Mouse (Mus musculus): ENCODE results near the gene Zfp984. TPM values are rescaled to one million over a fixed set of nuclear protein-coding genes. Genes with fewer than 3 reads are reported as not detected.
"Not testable (repeated sequence)": the region's sequence is repeated elsewhere in the genome, so short reads cannot be mapped to it uniquely, and the experiment has no call there.

The Zfp984 gene
- total RNA-seq (2021) = 1 to 10 TPM; 2.5 to 3.2 TPM
- long read RNA-seq, experiment 1, partial matches to known transcripts = 0 of 1 reads
- long read RNA-seq, experiment 1, other reads (novel, unspliced or antisense) = 1 of 1 reads
- long read RNA-seq, experiment 2, partial matches to known transcripts = 0 of 3 reads
- long read RNA-seq, experiment 2, other reads (novel, unspliced or antisense) = 3 of 3 reads

DNA sequence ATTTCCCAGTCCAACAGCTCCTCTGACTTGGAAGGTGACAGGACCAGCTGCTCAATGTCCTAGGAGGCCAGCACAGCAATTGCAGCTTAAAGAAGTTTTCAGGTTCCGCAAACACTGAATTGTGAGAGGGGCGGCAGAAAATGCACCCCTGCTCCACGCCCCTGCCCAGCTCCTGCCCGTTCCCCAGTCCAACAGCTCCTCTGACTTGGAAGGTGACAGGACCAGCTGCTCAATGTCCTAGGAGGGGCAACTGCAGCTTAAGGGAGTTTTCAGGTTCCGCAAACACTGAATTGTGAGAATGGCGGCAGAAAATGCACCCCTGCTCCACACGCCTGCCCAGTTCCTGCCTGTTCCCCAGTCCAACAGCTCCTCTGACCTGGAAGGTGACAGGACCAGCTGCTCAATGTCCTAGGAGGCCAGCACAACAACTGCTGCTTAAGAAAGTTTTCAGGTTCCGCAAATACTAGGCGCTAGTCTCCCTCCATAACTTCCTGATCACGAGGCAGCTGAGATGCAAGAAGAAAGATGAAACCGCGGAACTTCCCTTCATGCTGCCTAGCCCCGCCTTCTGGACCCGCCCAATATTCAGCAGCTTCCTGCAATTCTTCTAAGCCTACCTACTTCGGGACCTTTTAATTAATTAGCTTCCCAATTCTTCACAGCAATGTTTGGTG is at the start of gene Zfp984:
TSS of gene Zfp984 (minus strand) at position 497 of the 674 bp plus-strand sequence.
- not testable (repeated sequence) for DNase-seq (ENCODE audit: low spot score in 2 of 2)

DNA sequence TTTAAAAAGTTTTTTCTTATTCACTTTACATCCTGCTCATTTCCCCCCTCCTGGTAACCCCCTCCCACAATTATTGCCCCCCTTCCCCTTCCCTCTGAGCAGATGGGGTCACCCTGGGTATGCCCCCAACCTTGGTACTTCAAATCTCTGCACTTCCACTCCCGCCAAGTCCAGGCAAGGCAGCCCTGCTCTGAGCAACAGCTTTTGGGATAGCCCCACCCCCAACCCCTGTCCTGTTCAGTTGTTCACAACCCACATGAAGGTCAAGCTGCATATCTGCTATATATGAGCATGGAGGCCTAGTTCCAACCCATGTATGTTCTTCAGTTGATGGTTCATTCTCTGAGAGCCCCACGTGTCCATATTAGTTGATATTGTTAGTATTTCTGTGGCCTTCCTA is 41.2 kb upstream of the Zfp984 start:
- DNase-seq (ENCODE audit: low spot score in 2 of 2) = no peak

DNA sequence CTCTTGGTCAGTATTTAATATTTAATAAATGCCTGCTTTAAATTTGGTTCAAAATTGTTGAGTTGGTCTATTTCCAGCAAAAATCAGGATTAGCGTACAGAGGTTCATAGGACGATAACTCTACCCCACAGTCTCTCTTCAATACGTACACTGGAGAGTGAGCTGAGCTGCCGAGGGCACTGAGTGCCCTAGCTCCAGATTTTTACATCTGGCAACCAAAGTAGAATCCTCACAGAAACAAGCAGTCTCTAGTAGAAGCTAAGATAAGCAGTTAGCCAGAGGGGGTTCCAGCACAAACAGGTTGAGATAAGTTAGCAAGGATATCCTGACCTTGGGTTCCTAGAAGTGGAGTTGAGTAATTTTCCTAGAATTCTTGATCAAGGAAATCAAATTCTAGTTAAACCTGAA is 39.0 kb upstream of the Zfp984 start:
- DNase-seq (ENCODE audit: low spot score in 2 of 2) = no peak

DNA sequence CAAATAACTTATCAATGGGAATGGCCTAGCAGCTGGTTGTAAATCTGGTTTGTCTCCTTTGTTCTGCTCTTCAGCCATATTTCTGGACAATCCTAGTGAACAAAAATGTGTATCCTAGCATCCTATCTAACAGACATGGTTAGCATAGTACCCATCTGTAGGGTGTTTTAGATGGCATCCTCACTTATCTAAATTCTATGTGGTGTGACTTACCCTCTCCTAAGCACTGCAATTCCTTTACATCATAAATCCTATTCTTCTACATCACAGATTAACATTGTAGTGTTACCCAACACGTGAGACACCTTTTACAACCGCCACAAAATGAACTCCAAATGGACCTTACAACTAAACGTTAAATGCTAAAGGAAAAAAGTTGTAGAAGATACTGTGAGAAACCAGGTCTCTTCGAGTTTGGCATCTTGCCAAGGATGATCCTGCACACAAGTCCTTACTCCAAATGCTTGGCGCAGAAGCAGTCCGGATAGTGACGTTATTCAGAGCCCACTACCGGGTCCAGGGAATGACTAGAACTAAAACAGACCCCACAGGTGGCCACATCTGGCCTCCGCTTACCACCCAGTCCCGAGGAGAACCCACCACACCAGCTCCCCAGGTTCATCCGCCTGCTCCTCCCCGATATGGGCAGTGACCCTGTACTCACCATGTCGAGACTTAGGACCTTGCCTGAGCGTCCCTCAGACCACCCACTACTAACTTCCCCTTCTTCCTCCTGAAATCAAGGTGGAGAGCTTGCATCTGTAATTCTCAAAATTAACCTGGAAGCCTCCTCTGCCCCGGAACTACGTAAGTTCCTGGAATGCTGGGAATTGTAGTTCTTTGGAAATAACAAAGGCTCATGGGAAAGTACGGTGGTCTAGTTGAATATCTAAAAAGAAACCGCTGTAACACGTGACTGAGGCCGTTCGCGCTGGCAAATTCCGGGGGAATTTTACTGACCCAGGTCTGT is 38.3 kb upstream of the Zfp984 start, which contains the start of gene Zfp933:
TSS of gene Zfp933 (minus strand) at position 753 of the 970 bp plus-strand sequence.
- peak in 1 of 2 experiments; percentile 41 for DNase-seq (ENCODE audit: low spot score in 2 of 2)

DNA sequence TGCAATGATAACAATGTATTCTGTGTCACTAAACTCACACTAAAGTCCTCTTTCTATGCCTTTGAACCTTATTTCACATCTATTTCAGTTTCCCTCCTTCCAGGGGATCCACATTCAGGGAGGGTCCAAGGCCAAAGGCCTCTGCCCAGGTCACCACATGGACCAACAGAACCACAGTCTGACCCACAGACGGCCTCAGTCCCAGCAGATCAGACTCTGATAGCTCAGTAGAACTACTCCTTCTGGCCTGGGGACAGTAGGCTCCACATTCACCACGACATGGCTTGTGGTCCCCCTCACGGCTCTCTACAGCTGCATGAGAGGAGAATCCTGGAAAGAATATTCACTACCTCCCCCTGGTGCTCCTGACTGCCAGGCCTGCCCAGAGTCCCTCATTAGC is 33.3 kb upstream of the Zfp984 start:
- DNase-seq (ENCODE audit: low spot score in 2 of 2) = no peak

DNA sequence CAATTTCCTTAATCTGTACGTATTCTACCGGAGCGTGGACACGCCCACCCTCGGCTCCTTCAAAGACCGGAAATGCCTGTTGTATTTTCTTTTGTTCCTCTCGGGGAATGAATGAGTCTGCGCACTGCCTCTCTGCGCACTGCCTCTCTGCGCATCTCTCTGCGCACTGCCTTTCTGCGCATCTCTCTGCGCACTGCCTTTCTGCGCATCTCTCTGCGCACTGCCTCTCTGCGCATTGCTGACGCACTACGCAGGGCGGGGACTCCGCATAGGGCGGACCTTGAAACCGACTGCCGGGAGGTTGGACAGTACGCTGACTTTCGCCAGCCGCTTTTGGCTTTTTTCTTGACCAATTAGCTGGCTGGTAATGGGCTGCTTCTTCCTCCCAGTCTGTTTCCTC is 29.7 kb upstream of the Zfp984 start:
- not testable (repeated sequence) for DNase-seq (ENCODE audit: low spot score in 2 of 2)

DNA sequence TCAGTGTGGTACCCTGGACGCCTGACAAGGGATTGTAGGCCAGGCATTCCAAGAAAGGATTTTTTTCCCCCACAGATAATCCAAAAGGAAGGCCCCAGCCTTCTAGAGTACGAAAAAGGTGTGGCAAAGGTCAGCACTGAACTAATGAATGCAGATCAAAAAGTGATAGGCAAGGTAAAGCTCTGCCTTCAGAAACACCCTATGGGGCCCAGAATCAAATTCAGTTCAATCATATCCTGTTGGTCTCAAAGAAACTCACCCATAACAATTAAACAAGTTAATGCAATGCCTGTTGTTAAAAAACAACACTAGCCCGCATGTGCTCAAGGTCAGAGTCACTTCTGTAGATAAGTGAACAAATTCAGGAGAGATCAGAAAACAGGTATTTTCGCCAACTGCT is 14.8 kb upstream of the Zfp984 start:
- no peak for DNase-seq (ENCODE audit: low spot score in 2 of 2)

DNA sequence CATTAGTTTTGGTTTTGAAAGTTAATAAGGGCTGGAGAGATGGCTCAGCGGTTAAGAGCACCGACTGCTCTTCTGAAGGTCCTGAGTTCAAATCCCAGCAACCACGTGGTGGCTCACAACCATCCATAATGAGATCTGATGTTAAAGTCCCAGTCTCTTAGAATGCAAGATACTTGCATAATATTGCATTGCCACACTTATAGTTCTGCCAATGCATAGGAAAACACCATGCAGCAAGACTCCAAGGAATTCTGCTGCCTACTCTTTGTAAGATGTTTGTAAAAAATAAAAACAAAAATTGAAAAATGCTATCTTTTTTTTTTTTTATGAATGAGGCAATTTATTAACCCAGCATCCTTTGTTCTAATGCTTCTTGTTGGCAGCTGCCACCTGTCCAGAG is 11.8 kb upstream of the Zfp984 start:
- DNase-seq (ENCODE audit: low spot score in 2 of 2) = not testable (repeated sequence)

DNA sequence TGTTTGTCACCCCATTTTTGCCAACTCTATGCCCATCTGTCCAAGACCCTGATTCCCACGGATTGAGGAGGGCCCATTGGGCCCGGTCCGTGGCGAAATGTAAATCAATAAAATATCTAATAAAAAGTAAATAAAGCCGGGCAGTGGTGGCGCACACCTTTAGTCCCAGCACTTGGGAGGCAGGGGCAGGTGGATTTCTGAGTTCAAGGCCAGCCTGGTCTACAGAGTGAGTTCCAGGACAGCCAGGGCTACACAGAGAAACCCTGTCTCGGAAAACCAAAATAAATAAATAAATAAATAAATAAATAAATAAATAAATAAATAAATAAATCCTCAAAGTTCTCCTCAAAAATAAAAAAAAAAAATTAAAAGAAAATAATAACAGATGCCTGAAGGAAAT is 10.1 kb upstream of the Zfp984 start:
- DNase-seq (ENCODE audit: low spot score in 2 of 2) = not testable (repeated sequence)

DNA sequence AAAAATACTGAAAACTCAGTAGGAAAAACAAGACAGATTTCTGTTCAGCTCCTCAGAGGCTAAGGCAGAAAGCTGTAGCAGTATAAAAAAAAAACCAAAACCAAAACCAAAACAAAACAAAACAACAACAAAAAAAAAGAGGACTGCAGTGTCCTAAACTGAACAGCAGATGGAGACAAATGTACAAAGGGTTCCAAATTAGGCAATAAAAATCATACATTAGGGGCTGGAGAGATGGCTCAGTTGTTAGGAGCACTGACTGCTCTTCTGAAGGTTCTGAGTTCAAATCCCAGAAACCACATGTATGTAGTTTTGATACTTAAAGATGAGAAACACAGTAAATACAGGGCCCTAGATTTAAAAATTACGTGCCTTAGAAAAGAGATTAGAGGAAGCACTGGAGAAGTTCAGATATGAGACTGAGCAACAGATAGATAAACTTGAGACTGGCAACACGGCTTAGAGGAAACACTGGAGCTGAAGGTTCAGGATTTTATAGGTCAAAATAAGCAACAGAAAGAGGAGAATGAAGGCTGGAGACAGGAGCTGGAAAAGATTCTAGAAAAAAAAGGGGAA is 5.1 kb upstream of the Zfp984 start:
- DNase-seq (ENCODE audit: low spot score in 2 of 2) = no peak

- DNase-seq (ENCODE audit: low spot score in 2 of 2) = no peak
Measured at GRCm38 (mm10) chr4:147813249-147813765, 3.7 kb upstream of the Zfp984 start.

GRCm38 (mm10) chr4:147809966-147810304 is 347 bp upstream of the Zfp984 start:
- not testable (repeated sequence) for DNase-seq (ENCODE audit: low spot score in 2 of 2)

GRCm38 (mm10) chr4:147808483-147808882 is 1.1 kb downstream of the Zfp984 start:
- not testable (repeated sequence) for DNase-seq (ENCODE audit: low spot score in 2 of 2)

- DNase-seq (ENCODE audit: low spot score in 2 of 2) = not testable (repeated sequence)
Measured at GRCm38 (mm10) chr4:147795308-147795707, 14.3 kb downstream of the Zfp984 start.

GRCm38 (mm10) chr4:147794026-147794665 is 15.4 kb downstream of the Zfp984 start:
- not testable (repeated sequence) for DNase-seq (ENCODE audit: low spot score in 2 of 2)

DNA sequence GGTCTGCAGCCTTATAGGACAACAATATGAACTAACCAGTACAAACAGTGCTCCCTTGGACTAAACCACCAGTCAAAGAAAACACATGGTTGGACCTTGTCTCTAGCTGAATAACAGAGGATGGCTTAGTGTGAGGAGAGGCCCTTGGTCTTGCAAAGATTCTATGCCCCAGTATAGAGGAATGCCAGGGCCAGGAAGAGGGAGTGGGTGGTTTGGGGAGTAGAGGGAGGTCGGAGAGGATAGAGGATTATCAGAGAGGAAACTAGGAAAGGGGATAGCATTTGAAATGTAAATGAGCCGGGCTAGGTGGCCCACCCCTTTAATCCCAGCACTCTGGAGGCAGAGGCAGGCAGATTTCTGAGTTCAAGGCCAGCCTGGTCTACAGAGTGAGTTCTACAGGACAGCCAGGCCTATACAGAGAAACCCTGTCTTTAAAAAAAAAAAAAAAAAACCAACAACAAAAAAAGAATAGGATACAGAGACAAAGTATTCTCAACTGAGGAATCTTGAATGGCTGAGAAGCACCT is 16.1 kb downstream of the Zfp984 start:
- DNase-seq (ENCODE audit: low spot score in 2 of 2) = not testable (repeated sequence)

DNA sequence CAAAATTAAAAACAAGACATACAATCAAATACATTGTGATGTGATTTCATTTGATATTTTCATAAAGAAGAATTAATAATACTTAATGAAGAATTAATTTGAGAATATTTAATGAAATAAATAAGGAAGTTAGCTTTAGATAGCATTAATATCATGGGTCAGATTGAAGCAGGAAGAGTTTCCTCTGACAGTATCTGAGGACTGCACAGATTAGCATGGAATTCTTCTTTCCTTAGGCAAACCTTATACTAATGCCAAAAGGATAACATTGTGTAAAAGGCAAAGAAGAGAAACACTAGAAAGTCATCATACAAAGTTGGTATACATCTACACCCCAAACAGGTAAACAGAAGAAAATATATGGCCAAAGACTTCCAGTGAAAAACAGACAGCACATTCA is 17.9 kb downstream of the Zfp984 start:
- DNase-seq (ENCODE audit: low spot score in 2 of 2) = not testable (repeated sequence)

- DNase-seq (ENCODE audit: low spot score in 2 of 2) = not testable (repeated sequence)
Measured at GRCm38 (mm10) chr4:147746255-147746654, 63.3 kb downstream of the Zfp984 start.

DNA sequence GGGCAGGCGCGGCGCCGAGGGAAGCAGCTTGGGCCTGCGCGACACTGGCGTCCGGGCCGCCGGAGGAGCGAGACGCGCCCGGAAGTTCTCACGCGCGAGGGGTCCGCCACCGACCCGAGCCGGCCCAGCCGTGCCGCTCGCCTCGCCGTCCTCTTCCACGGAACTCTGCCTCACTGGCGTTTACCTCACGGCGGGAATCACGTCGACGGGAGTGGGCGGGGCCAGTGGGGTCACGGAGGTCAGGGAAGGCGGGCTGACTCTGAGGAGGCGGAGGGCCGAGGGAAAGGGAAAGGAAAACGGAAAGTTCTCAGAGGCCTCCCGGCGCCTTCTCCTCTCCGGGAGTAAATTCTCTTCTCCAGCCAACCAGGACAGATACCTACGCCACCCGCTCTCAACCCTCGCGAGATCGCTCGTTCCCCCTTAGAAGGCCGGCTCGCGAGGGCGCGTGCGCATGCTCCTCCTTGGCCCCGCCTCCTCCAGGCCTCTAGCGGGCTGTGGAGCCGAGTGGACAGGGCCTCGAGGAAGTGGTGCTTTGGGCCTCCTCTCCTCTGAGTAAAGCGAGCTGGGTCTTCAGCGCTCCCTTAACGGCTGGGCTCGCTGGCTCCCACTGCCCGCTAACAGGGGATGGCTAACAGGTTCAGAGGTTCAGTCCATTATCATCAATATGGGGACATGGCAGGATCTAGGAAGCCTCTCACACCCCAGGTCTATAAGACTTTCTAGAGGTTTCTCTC is 70.8 kb downstream of the Zfp984 start:
- DNase-seq (ENCODE audit: low spot score in 2 of 2) = not testable (repeated sequence)
